Mouse (Mus musculus): ENCODE results near the gene Grid2. TPM values are rescaled to one million over a fixed set of nuclear protein-coding genes. Genes with fewer than 3 reads are reported as not detected.

Grid2 gene
- polyA plus RNA-seq, 1 experiment from 2014 or later = 2.3 TPM

DNA sequence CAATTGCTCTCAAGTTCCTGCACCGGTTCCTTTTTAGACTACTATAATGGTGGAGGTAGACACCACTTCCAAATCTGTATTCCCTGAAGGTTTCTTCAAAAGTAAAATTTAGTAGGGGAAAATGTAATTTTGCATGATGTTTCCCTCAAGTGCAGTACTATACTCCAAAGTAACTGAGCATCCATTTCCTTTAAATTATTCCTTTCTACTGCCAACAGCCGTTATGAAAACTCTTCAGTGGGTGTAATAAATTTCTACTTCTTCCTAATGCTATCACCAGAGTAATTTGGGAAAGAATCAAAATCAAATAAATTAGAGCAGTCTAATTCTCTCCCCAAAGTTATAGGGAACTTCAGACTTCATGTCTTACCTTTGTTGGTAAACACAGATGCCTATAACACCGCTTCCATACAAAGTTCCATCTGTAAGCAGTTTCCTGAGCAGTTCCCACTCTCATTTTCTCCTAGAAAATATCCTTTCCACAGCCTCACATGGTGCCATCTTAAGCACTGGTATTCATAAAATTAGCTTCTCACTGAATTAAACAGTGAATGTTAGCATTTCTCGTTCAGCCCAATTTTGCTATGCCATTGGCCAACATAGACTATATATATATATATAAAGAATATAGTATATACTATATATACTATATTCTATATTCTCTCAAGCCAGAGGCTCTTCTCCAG lies 1142.9 kb downstream of the Grid2 start:
- no peaks in the 10 kb centered on the region for H3K4me1 ChIP-seq
- ATAC-seq (ENCODE audit: insufficient number of reproducible peaks, insufficient read depth, low FRiP score, low TSS enrichment) = no peak
- H3K27ac ChIP-seq = no peak overlapping the region
- no peaks in the 10 kb centered on the region for H3K27me3 ChIP-seq
- no peak overlapping the region for H3K9ac ChIP-seq
- H3K4me3 ChIP-seq = no peak overlapping the region
- WGBS = 92% methylated on average over 4 of the region's 4 CpGs
- H3K36me3 ChIP-seq = no peaks in the 10 kb centered on the region
- no peak overlapping the region for H3K4me2 ChIP-seq (replicated peaks)
- H3K9me3 ChIP-seq = no peaks in the 10 kb centered on the region

DNA sequence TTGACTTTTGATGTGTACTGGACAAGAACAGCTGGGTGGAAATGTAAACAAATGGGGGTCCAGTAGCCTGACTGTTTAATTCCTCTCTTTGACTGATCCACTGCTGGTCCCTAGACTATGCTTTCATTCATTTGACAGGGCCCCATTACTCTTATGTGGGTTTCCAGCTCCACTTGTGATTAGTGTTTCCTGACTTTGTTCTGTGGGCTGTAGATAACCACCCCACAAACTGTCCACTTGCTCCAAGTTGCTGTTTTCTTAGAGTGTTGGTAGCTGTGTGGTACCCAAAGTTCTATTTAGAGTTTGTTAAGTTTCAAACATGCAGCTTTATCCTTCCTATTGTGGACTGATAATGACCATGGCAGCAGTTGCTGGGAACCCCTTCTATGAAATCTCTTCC lies 1172.0 kb downstream of the Grid2 start:
- H3K9ac ChIP-seq = no peak overlapping the region

GRCm38 (mm10) chr6:64428898-64429297 lies 1173.2 kb downstream of the Grid2 start:
- H3K27me3 ChIP-seq = no peaks in the 10 kb centered on the region
- no peak overlapping the region for H3K4me3 ChIP-seq
- H3K4me2 ChIP-seq (replicated peaks) = no peak overlapping the region
- no peaks in the 10 kb centered on the region for H3K9me3 ChIP-seq
- H3K4me1 ChIP-seq = no peaks in the 10 kb centered on the region
- WGBS = 50% methylated on average over 1 of the region's 1 CpGs
- no peak overlapping the region for H3K9ac ChIP-seq
- no peak overlapping the region for H3K27ac ChIP-seq
- ATAC-seq (ENCODE audit: insufficient number of reproducible peaks, insufficient read depth, low FRiP score, low TSS enrichment) = no peak
- no peaks in the 10 kb centered on the region for H3K36me3 ChIP-seq

More for the DNA sequence above, 1172.0 kb downstream of the Grid2 start:
- Histone ChIP-seq H3K27ac (no peak overlapping the region), H3K9me3 (no peaks in the 10 kb centered on the region), H3K4me1 (no peaks in the 10 kb centered on the region), H3K4me2 (replicated peaks) (no peak overlapping the region), H3K36me3 (no peaks in the 10 kb centered on the region), H3K27me3 (no peaks in the 10 kb centered on the region), H3K4me3 (no peak overlapping the region)
- no peak for ATAC-seq (ENCODE audit: insufficient number of reproducible peaks, insufficient read depth, low FRiP score, low TSS enrichment)

DNA sequence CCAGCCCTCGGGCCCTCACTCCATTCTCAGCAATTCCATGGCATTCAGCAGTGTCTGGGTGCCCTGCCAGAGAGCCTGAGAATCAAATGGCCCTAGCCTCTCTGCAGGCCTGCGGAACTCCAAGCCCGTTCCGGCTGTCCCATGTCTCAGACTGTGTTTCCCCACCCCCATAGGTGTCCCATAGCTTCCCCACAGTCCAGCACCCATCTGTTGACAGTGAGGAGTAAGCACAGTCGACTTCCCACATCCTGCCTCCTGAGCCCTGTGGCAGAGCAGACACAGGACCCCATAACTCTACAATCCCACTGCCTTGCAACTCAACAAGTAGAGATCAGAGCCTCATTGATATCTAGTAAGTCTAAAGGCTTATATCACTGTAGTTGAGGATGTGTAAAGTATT lies 1192.5 kb downstream of the Grid2 start:
- Histone ChIP-seq H3K4me3 (no peak overlapping the region), H3K27me3 (no peaks in the 10 kb centered on the region), H3K9me3 (no peaks in the 10 kb centered on the region), H3K9ac (no peak overlapping the region), H3K4me2 (replicated peaks) (no peak overlapping the region), H3K36me3 (no peaks in the 10 kb centered on the region), H3K4me1 (no peaks in the 10 kb centered on the region), H3K27ac (no peak overlapping the region)
- ATAC-seq (ENCODE audit: insufficient number of reproducible peaks, insufficient read depth, low FRiP score, low TSS enrichment) = no peak
- WGBS = 82% methylated on average over 5 of the region's 5 CpGs

DNA sequence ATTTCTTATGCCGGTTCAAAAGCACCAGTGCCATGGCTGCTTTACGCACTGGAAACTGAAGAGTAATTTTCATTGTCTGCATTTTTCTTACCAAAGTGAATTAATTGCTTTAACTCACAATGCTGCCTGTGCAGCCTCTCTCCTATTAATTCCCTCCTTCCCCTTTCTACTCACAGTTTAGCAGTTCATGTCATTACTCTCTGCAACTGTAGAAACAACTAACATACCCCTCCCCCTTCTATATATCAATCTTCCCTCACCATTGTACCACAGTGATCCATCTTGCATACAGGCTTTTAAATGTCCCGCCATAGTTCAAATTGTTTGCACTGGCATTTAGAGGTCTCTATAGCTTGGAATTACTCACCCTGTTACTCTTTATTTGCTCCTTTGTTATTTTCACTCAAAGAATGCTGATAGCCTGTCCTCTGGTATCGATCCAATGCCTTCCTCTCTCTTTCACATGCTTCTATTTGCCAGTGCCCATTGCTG lies 1193.2 kb downstream of the Grid2 start:
- 78% methylated on average over 4 of the region's 4 CpGs for WGBS

GRCm38 (mm10) chr6:64450770-64451169 lies 1195.1 kb downstream of the Grid2 start:
- ATAC-seq (ENCODE audit: insufficient number of reproducible peaks, insufficient read depth, low FRiP score, low TSS enrichment) = no peak
- Histone ChIP-seq H3K4me1 (no peaks in the 10 kb centered on the region), H3K36me3 (no peaks in the 10 kb centered on the region), H3K27me3 (no peaks in the 10 kb centered on the region), H3K27ac (no peak overlapping the region), H3K9ac (no peak overlapping the region), H3K4me2 (replicated peaks) (no peak overlapping the region), H3K9me3 (no peaks in the 10 kb centered on the region), H3K4me3 (no peak overlapping the region)
- 78% methylated on average over 3 of the region's 3 CpGs for WGBS

More for the DNA sequence above, 1193.2 kb downstream of the Grid2 start:
- Histone ChIP-seq H3K4me2 (replicated peaks) (no peak overlapping the region), H3K36me3 (no peaks in the 10 kb centered on the region), H3K4me1 (no peaks in the 10 kb centered on the region), H3K27ac (no peak overlapping the region), H3K27me3 (no peaks in the 10 kb centered on the region), H3K4me3 (no peak overlapping the region), H3K9me3 (no peaks in the 10 kb centered on the region), H3K9ac (no peak overlapping the region)
- no peak for ATAC-seq (ENCODE audit: insufficient number of reproducible peaks, insufficient read depth, low FRiP score, low TSS enrichment)

GRCm38 (mm10) chr6:64479884-64480283 lies 1224.2 kb downstream of the Grid2 start:
- Histone ChIP-seq H3K27ac (no peak overlapping the region), H3K9me3 (no peaks in the 10 kb centered on the region), H3K9ac (no peak overlapping the region), H3K36me3 (no peaks in the 10 kb centered on the region), H3K4me3 (no peak overlapping the region), H3K4me2 (replicated peaks) (no peak overlapping the region), H3K27me3 (no peaks in the 10 kb centered on the region), H3K4me1 (no peaks in the 10 kb centered on the region)
- ATAC-seq (ENCODE audit: insufficient number of reproducible peaks, insufficient read depth, low FRiP score, low TSS enrichment) = no peak
- 91% methylated on average over 3 of the region's 3 CpGs for WGBS

DNA sequence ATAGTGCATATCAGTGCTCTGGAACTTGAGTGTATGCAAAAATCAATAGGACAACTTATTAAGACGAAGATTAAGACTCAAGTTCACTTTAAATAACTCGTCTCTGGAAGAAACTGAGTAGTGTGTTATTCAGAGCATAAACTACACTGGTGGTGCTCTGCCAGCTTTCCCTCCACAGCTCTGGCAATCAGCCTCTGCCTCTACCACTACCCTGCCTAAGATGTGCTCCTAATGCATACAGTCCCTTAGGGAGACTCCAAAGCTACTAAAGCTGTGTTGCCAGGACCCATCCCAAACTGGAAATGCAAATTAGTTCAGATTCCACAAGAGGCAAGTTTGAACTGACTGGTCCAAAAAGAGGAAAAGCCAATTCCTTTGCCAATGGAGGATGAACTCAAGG lies 1224.9 kb downstream of the Grid2 start:
- 76% methylated on average over 2 of the region's 2 CpGs for WGBS
- Histone ChIP-seq H3K4me2 (replicated peaks) (no peak overlapping the region), H3K9me3 (no peaks in the 10 kb centered on the region), H3K27ac (no peak overlapping the region), H3K4me1 (no peaks in the 10 kb centered on the region), H3K4me3 (no peak overlapping the region), H3K9ac (no peak overlapping the region), H3K27me3 (no peaks in the 10 kb centered on the region), H3K36me3 (no peaks in the 10 kb centered on the region)
- no peak for ATAC-seq (ENCODE audit: insufficient number of reproducible peaks, insufficient read depth, low FRiP score, low TSS enrichment)

- H3K4me2 ChIP-seq (replicated peaks) = no peak overlapping the region
- no peaks in the 10 kb centered on the region for H3K36me3 ChIP-seq
- 77% methylated on average over 4 of the region's 4 CpGs for WGBS
- no peak overlapping the region for H3K4me3 ChIP-seq
- H3K4me1 ChIP-seq = no peaks in the 10 kb centered on the region
- H3K9ac ChIP-seq = no peak overlapping the region
- H3K27me3 ChIP-seq = no peaks in the 10 kb centered on the region
- no peaks in the 10 kb centered on the region for H3K9me3 ChIP-seq
- H3K27ac ChIP-seq = no peak overlapping the region
- no peak for ATAC-seq (ENCODE audit: insufficient number of reproducible peaks, insufficient read depth, low FRiP score, low TSS enrichment)
Measured at GRCm38 (mm10) chr6:64490313-64491067, 1234.8 kb downstream of the Grid2 start.

DNA sequence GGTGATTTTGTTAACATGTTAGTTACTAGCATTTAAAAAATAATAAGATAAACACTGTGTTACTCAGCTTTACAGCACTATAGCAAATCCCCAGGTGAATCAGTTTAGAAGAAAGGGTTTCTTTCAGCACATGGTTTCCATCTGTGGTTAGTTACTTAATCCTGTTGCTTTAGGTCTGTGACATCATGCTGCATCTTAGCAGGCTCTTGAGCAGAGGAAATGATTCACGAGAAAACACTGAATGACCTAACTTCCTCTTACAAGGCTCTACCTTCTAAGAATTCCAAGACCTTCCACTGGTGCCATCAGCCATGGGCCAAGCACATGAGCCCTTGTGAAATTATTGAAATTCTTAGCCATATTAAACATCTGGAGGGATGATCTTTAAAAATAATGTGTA lies 1248.7 kb downstream of the Grid2 start:
- no peak overlapping the region for H3K4me3 ChIP-seq
- 15% methylated on average over 1 of the region's 1 CpGs for WGBS
- H3K9me3 ChIP-seq = no peaks in the 10 kb centered on the region
- no peak overlapping the region for H3K27ac ChIP-seq
- no peak overlapping the region for H3K9ac ChIP-seq
- no peaks in the 10 kb centered on the region for H3K27me3 ChIP-seq
- no peak for ATAC-seq (ENCODE audit: insufficient number of reproducible peaks, insufficient read depth, low FRiP score, low TSS enrichment)
- no peaks in the 10 kb centered on the region for H3K36me3 ChIP-seq
- no peak overlapping the region for H3K4me2 ChIP-seq (replicated peaks)
- H3K4me1 ChIP-seq = no peaks in the 10 kb centered on the region

- H3K4me2 ChIP-seq (replicated peaks) = no peak overlapping the region
- ATAC-seq (ENCODE audit: insufficient number of reproducible peaks, insufficient read depth, low FRiP score, low TSS enrichment) = no peak
- H3K36me3 ChIP-seq = no peaks in the 10 kb centered on the region
- H3K4me1 ChIP-seq = no peaks in the 10 kb centered on the region
- WGBS = 78% methylated on average over 3 of the region's 3 CpGs
- H3K27me3 ChIP-seq = no peaks in the 10 kb centered on the region
- no peaks in the 10 kb centered on the region for H3K9me3 ChIP-seq
- H3K4me3 ChIP-seq = no peak overlapping the region
- H3K27ac ChIP-seq = no peak overlapping the region
- no peak overlapping the region for H3K9ac ChIP-seq
Measured at GRCm38 (mm10) chr6:64542168-64542567, 1286.5 kb downstream of the Grid2 start.

DNA sequence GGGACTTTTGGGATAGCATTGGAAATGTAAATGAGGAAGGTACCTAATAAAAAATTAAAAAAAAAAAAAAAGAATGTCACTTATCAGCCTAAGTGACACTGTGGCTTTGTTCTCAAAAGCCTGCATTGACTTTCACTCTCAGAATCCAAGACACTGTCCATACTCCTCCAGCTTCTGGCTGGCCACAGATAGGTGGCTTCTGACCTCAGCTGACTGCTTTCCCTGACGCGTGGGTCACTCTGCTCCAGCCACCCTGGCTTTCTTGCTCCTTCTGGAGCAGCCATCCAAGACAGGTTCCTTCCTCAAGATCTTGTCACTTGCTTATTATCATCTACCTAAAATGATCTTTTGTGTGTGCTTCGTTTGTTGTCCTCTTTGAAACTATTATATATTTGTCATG lies 1298.0 kb downstream of the Grid2 start:
- Histone ChIP-seq H3K9me3 (no peaks in the 10 kb centered on the region), H3K4me2 (replicated peaks) (no peak overlapping the region), H3K4me1 (no peaks in the 10 kb centered on the region), H3K9ac (no peak overlapping the region), H3K27me3 (no peaks in the 10 kb centered on the region), H3K36me3 (no peaks in the 10 kb centered on the region), H3K27ac (no peak overlapping the region), H3K4me3 (no peak overlapping the region)
- no peak for ATAC-seq (ENCODE audit: insufficient number of reproducible peaks, insufficient read depth, low FRiP score, low TSS enrichment)
- 79% methylated on average over 3 of the region's 3 CpGs for WGBS
